8 mouse cellular contexts compared by ENCODE assay signal in genomic region chr19:4037788-4038232, GRCm38 (mm10). TPM values are rescaled to one million over a fixed set of nuclear protein-coding genes. Genes with fewer than 3 reads are reported as not detected.
DNase-seq lines count a peak whose midpoint lies in the region; ATAC-seq and TF ChIP-seq lines count a peak whose summit lies in the region.

Gene Gstp1 (minus strand): TSS chr19:4037985.

- H3K4me3 ChIP-seq in hindbrain, embryonic 13.5 days: peak within 1 kb of the TSS; percentile 57

- POLR2A ChIA-PET in Patski (lab: Charles Lee): interaction anchor here (0.6 to 1.2 kb wide), 3 partner anchors 8 to 187 kb away, joined by 3 to 6 read pairs (median 3); partner anchors contain the start of gene Gstp2

- DNase-seq in Patski (ENCODE audit: low read depth, low spot score): no peak
- DNase-seq in cerebellum, postnatal 25 days: peak; percentile 80 to 86
- peak; percentile 75 to 80 for DNase-seq in frontal cortex, postnatal 25 days (ENCODE audit: low spot score in 2 of 2)
- peak; percentile 83 to 85 for DNase-seq in layer of hippocampus, postnatal 14 days (ENCODE audit: low spot score in 2 of 2)
- peak; percentile 95 for DNase-seq in lung, postnatal 10 days
- DNase-seq in ovary, postnatal 36 days (ENCODE audit: low spot score): peak; percentile 88
- peak; percentile 91 for DNase-seq in thymus, postnatal 14 days

- H3K4me1 ChIP-seq in hindbrain, embryonic 13.5 days (replicated peaks): peaks cover 21% of the 10 kb centered on the region

- H3K4me2 ChIP-seq in hindbrain, embryonic 13.5 days: peak within 1 kb of the TSS; percentile 76

- H3K27ac ChIP-seq in hindbrain, embryonic 13.5 days: peak within 1 kb of the TSS; percentile 64; the same call in 1 of the 2 replicates

- no peak for TF ChIP-seq CTCF in Patski (IDR thresholded peaks at IDR 0.05)

- ATAC-seq in Patski: peak; percentile 72
- ATAC-seq in hindbrain, embryonic 13.5 days (ENCODE audit: low FRiP score): peak; percentile 83

- no peaks in the 10 kb centered on the region for H3K27me3 ChIP-seq in Patski
- no peaks in the 10 kb centered on the region for H3K27me3 ChIP-seq in hindbrain, embryonic 13.5 days

- 1% methylated on average over 23 of the region's 26 CpGs for WGBS in hindbrain, embryonic 13.5 days

- no peaks in the 10 kb centered on the region for H3K36me3 ChIP-seq in hindbrain, embryonic 13.5 days

- CTCF ChIA-PET in Patski (lab: Charles Lee): interaction anchor here (0.7 to 1.5 kb wide), 4 partner anchors 10 to 25 kb away, joined by 3 to 9 read pairs (median 4); partner anchors contain the start of gene Ndufv1

- no peaks in the 10 kb centered on the region for H3K9me3 ChIP-seq in hindbrain, embryonic 13.5 days

- in situ Hi-C loops in Patski (cut with MboI; ENCODE audit: low pct_unique_long_range_greater_than_20kb): no loop called here

- H3K9ac ChIP-seq in hindbrain, embryonic 13.5 days: peak within 1 kb of the TSS; percentile 80

RNA-seq across cellular contexts. Expression of gene Gstp1, which starts in this region (rescaled TPM):
- 1,288 TPM for polyA plus RNA-seq in Patski (2021)
- 418 and 433 TPM in 2 replicates for polyA plus RNA-seq in hindbrain, embryonic 13.5 days (2015; fragmentation: Nextera tagmentation; extraction: Ambion mirVana)
- total RNA-seq in layer of hippocampus, postnatal 14 days (2021): 100 to 1,000 TPM; 264 to 267 TPM
